Mouse (Mus musculus) thymus, postnatal 0 days (tissue): Measurements from ENCODE around the gene Trmt1. TPM values are rescaled to one million over a fixed set of nuclear protein-coding genes. Genes with fewer than 3 reads are reported as not detected.

Source experiments
- DNase-seq: peaks from one replicate; pipeline ENCODE4 v3.0.0-alpha.2; 2015; ENCODE audit warnings: low spot score
- polyA plus RNA-seq: library from polyadenylated mRNA; unstranded; fragments of >200 nt; fragmentation: Nextera tagmentation; extraction: Ambion mirVana; gene quantifications from 2 replicates; pipeline ENCODE4 v1.2.1, GENCODE M21; 2015

Gene Trmt1
- polyA plus RNA-seq, 1 experiment from 2014 or later, result 50.0 TPM

DNA sequence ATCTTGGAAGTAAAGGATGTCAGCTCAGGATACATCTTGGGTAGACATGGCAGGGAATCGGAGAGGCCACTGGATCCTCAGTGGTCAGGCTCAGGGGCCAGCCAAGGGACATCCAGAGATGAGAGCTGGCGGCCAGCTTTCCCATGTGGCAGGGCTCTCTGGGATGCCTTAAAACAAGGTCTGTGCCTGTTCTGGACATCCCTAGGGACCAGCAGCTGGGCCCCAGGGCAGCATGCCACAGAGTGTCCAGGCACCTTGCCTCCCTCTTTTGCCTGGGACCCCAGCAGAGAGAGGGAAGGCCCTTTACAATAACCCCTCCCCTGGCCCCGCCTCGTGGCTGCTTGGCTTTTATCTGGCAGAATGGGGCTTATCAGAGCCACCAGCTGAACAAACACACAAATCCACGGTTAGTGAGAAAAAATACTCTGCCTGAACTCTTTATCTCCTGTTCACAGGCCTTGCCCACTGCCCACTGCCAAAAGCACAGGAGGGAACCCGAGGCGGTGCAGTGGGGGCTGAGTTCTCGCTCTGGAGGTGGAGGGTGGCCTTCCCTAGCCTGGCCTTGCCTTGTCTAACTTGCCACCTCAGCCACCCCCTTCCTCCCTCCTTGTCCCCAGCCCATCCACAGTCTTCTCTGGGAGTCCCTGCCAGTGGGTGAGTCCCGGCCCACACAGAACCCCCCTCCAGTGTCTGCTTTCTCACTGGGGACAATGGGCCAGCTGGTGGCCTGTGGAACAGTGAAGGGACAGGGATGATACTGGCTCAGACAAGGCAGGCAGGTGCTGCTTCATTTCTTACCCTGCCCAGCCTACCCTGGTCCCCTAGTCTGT, 44.6 kb downstream of the Trmt1 start:
- DNase-seq, result no peak

DNA sequence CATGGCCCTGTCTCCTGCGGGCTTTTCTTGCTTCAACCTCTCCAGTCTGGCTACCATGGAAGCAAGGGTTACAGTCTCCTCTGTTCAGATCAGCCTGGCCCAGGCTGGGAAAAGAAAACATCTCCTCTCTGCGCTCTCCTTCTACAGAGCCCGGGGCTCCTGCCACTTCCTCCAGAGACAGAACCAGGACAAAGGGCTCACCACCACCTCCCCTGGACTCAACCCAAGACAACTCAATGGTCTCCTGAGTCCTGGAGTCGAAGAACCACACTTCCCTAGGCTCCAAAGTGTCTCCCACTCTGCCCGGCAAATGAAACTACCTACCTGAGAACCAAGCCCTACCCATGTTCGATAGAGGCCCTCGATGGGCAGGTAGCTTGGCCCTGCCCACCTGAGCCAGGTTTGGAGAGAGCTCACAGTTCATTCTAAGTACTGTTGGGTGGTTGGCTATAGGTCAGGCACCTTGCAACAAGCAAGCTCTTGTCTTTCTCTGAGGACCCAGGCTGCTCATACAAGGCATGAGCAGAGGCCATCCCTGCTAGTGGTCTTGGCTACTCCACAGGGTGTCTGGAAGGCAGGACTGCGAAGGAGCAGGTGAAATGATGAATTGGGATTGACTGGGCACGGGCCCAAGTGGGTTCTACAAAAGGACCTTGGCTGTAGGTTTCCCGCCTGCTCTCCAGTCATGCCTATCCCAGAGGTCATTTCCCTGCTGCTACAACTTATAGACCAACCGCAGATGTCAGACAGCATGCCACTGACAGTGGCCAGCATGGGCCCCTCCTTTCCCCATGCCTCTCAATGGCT, 45.5 kb downstream of the Trmt1 start:
- no peak for DNase-seq

- no peak for DNase-seq
Measured at GRCm38 (mm10) chr8:84732545-84732944, 46.4 kb downstream of the Trmt1 start.

GRCm38 (mm10) chr8:84732996-84733395, 46.9 kb downstream of the Trmt1 start:
- DNase-seq, result no peak

GRCm38 (mm10) chr8:84733959-84734358, 47.9 kb downstream of the Trmt1 start:
- no peak for DNase-seq

GRCm38 (mm10) chr8:84734680-84735079, 48.6 kb downstream of the Trmt1 start:
- DNase-seq, result no peak

DNA sequence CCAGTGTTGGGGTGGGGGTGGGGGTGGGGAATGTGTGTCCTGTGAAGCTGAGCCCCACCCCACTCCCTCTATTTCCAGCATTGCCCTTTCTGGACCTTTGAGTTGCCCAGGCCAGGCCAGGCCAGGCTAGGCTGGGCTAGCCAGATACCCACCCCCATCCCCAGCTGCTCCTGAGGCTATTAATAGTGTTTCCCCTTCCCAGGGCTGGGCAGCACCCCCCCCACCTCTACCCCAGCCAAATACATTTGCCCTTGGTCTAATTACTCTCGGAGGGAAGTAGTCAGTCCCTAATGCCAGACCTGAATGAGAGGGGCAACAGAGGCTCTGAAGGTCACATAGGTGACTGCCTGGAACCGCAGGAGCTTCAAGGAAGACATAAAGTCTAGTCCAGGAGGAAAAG, 49.5 kb downstream of the Trmt1 start:
- no peak for DNase-seq

GRCm38 (mm10) chr8:84736521-84736920, 50.4 kb downstream of the Trmt1 start:
- no peak for DNase-seq

- DNase-seq, result peak; percentile 85
Measured at GRCm38 (mm10) chr8:84737608-84738007, 51.5 kb downstream of the Trmt1 start.

DNA sequence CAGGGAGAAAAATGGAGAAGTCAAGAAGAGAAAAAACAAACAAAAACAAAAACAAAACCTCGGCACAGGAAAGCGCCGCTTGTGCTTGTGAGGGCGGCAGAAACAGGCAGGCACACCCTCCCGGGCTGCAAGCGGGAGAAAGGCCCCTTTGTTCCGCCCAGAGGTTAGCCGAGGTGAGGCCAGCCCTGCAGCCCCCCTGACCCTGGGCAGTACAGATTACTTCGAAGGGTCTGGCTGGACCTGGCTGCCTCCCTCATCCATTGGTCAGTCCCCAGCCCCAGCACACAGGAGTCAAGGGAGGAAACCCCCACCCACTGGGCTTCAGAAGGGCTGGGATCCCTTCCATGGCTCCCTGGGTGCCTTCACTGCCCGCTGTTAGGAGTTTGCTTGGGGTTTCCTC, 52.2 kb downstream of the Trmt1 start:
- no peak for DNase-seq

- no peak for DNase-seq
Measured at GRCm38 (mm10) chr8:84738715-84739400, 52.8 kb downstream of the Trmt1 start.

DNA sequence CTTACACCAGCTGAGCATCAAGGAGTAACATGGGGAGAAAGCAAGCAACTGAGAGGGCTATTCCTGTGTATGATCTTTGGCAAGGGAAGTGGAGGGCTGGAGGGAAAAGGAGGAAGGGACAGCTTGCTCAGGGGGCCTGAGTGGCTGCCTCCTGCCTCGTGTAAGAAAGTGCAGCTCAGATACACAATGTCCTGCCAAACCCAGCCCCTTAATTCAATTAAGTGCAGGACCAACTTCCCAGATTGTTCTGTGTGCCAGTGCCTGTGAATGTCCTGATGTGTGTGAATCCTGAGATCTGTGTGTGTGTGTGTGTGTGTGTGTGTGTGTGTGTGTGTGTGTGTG, 53.3 kb downstream of the Trmt1 start:
- no peak for DNase-seq

GRCm38 (mm10) chr8:84740895-84741843, 55.1 kb downstream of the Trmt1 start:
- no peak for DNase-seq

- no peak for DNase-seq
Measured at GRCm38 (mm10) chr8:84742171-84743053, 56.3 kb downstream of the Trmt1 start.

GRCm38 (mm10) chr8:84743054-84743415, 56.9 kb downstream of the Trmt1 start:
- DNase-seq, result no peak

DNA sequence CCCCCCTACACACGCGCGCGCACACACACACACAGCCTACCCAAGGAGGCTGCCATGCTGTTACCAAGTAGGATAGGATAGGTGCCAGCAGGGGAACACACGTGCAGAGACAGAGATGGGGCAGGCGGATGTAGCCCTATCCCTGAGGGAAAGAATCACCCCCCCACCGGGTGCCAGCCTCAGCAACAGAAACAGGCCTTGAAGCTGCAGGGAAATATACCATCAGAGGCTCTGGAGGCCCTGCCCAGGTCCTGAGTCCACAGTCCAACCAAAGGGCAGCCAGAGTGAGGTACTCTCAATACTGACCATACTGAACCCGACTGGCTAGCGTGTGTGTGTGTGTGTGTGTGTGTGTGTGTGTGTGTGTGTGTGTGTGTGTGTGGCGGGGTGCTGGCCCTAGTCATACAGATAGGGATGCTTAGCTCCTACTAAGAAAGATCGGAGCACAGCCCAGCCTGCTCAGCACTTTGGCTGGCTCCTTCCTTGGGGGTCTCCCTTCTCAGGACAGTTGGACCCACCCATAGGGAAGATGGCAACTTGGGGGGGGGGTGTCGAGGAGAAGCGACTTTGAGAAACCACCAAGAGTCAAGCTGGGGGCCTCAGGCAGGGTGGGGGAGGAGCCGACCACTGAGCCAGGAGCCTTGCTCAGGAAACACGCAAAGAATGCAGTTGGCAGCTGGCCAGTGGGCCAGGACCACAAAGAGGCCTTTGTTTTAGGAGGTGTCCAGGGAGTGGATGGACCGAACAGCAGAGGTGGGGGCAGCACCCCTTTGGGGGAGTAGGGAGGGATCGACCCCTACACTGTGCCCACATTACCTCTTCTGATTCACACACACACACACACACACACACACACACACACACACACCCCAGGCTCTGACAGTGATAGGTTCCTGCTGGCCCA, 57.7 kb downstream of the Trmt1 start:
- DNase-seq, result no peak

DNA sequence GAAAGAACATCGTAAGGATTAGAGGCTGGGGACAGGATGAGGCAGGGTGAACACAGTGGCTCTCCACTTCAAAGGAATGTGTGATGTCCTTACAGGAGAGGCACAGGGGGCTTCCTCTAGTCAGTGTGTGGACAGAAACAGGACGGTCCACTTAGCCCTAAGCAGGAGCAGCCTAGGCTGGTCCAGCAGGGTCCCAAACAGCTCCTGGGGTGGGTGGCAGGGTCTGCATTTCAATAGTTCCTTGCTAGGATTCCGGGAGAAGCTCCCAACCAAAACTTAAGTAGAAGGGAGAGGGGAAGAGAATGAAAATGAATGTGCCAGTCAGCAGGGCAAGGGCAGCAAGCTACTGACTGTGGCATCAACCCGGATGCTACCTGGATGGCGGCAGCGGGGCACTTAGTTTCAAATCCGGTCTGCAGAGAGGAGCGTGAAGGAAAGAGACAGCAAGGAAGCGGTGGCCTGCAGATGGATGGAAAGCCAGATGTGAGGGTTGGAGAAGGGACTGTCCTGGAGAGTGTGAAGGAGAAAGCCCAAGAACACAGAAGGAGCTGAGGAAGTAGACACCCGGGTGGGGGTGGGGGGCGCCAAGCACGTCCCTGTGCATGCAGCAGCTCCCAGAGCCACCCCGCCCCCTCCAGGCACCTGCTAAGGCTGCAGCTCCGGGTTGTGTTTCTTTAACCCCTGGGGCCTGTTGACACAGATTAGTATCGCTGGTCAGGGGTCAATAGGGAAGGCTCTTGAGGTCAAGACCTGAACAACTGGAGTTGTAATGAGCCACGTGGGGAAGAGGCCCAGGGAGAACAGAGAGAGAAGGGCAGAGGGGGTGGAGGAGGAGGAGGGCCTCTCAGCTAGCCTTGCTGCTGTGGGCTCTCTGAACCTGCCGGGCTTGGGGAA, 59.2 kb downstream of the Trmt1 start:
- DNase-seq, result peak; percentile 46
